Mouse (Mus musculus): Measurements from ENCODE around the gene Zfp687. TPM values are rescaled to one million over a fixed set of nuclear protein-coding genes. Genes with fewer than 3 reads are reported as not detected.
"Not testable (repeated sequence)": the region's sequence is repeated elsewhere in the genome, so short reads cannot be mapped to it uniquely, and the experiment has no call there.

Gene Zfp687
- 10 to 100 TPM; 13.2 to 14.9 TPM for total RNA-seq (2021)
- long read RNA-seq, experiment 1, partial matches to known transcripts: 5 of 8 reads
- long read RNA-seq, experiment 1, other reads (novel, unspliced or antisense): 3 of 8 reads
- long read RNA-seq, experiment 2, partial matches to known transcripts: 3 of 9 reads
- long read RNA-seq, experiment 2, other reads (novel, unspliced or antisense): 6 of 9 reads

- DNase-seq (ENCODE audit: low spot score): peak; percentile 100
These were observed at the start of gene Zfp687 for GRCm38 (mm10) chr3:95015337-95015872. Zfp687 (minus strand) TSS chr3:95015448.

- no peak for DNase-seq (ENCODE audit: low spot score)
These were observed 48.5 kb upstream of the Zfp687 start for GRCm38 (mm10) chr3:95063741-95064140.

GRCm38 (mm10) chr3:95058078-95058477, 42.8 kb upstream of the Zfp687 start:
- DNase-seq (ENCODE audit: low spot score): no peak

- no peak for DNase-seq (ENCODE audit: low spot score)
These were observed 41.0 kb upstream of the Zfp687 start for GRCm38 (mm10) chr3:95056275-95056674.

- no peak for DNase-seq (ENCODE audit: low spot score)
These were observed 39.4 kb upstream of the Zfp687 start for GRCm38 (mm10) chr3:95054481-95055260.

- peak; percentile 20 for DNase-seq (ENCODE audit: low spot score)
These were observed 38.5 kb upstream of the Zfp687 start for GRCm38 (mm10) chr3:95053701-95054100.

GRCm38 (mm10) chr3:95052959-95053358, 37.7 kb upstream of the Zfp687 start:
- peak; percentile 43 for DNase-seq (ENCODE audit: low spot score)

GRCm38 (mm10) chr3:95047914-95048313, 32.7 kb upstream of the Zfp687 start:
- DNase-seq (ENCODE audit: low spot score): no peak

- no peak for DNase-seq (ENCODE audit: low spot score)
These were observed 31.3 kb upstream of the Zfp687 start for GRCm38 (mm10) chr3:95046462-95047057.

GRCm38 (mm10) chr3:95043251-95043650, 28.0 kb upstream of the Zfp687 start:
- no peak for DNase-seq (ENCODE audit: low spot score)

GRCm38 (mm10) chr3:95042838-95043229, 27.6 kb upstream of the Zfp687 start:
- no peak for DNase-seq (ENCODE audit: low spot score)

- DNase-seq (ENCODE audit: low spot score): peak; percentile 99
These were observed 27.1 kb upstream of the Zfp687 start, which contains the start of gene Psmd4 for GRCm38 (mm10) chr3:95042166-95042837. Psmd4 (minus strand) TSS chr3:95042614.

- DNase-seq (ENCODE audit: low spot score): no peak
These were observed 26.4 kb upstream of the Zfp687 start for GRCm38 (mm10) chr3:95041625-95042024.

GRCm38 (mm10) chr3:95029953-95030352, 14.7 kb upstream of the Zfp687 start:
- no peak for DNase-seq (ENCODE audit: low spot score)

GRCm38 (mm10) chr3:95029291-95029827, 14.1 kb upstream of the Zfp687 start:
- DNase-seq (ENCODE audit: low spot score): not testable (repeated sequence)

GRCm38 (mm10) chr3:95028603-95029002, 13.4 kb upstream of the Zfp687 start:
- no peak for DNase-seq (ENCODE audit: low spot score)

- DNase-seq (ENCODE audit: low spot score): no peak
These were observed 12.5 kb upstream of the Zfp687 start for GRCm38 (mm10) chr3:95027701-95028100.

GRCm38 (mm10) chr3:95027057-95027645, 11.9 kb upstream of the Zfp687 start:
- no peak for DNase-seq (ENCODE audit: low spot score)

GRCm38 (mm10) chr3:95025202-95025601, 10.0 kb upstream of the Zfp687 start:
- no peak for DNase-seq (ENCODE audit: low spot score)

GRCm38 (mm10) chr3:95024551-95024950, 9.3 kb upstream of the Zfp687 start:
- DNase-seq (ENCODE audit: low spot score): peak; percentile 39

GRCm38 (mm10) chr3:95020956-95021355, 5.7 kb upstream of the Zfp687 start:
- DNase-seq (ENCODE audit: low spot score): not testable (repeated sequence)
